Mouse (Mus musculus) small intestine, adult 10 weeks (tissue): ENCODE data around the gene Fga. TPM values are rescaled to one million over a fixed set of nuclear protein-coding genes. Genes with fewer than 3 reads are reported as not detected.

Experiments
- polyA plus RNA-seq: library from polyadenylated mRNA; stranded (reverse); fragments of 350-450 nt; fragmentation: Illumina TruSeq; extraction: RNeasy Lipid Tissue Mini Kit (QIAGEN cat#74804); gene quantifications from one replicate; pipeline ENCODE4 v1.2.3, GENCODE M21; 2014; ENCODE audit warnings: low replicate concordance

The Fga gene
- polyA plus RNA-seq = 0.33 TPM

GRCm38 (mm10) chr3:83025475-83026301, at the start of gene Fga:
Gene Fga, plus strand, starts transcription at chr3:83026076.

GRCm38 (mm10) chr3:83007557-83007956, 18.3 kb upstream of the Fga start, which contains the start of gene Fgg:
Gene Fgg, plus strand, starts transcription at chr3:83007724.

GRCm38 (mm10) chr3:83049680-83050079, 23.8 kb downstream of the Fga start, which contains the start of gene Fgb:
Gene Fgb, minus strand, starts transcription at chr3:83049863.

GRCm38 (mm10) chr3:83055281-83056038, 29.6 kb downstream of the Fga start, which contains the start of gene Plrg1:
Gene Plrg1, plus strand, starts transcription at chr3:83055522.

Other genes starting within 250 kb of the Fga start
- gene Rbm46, start 149.6 kb upstream of the Fga start, polyA plus RNA-seq = 2.3 TPM
- gene Lrat, start 122.1 kb upstream of the Fga start, polyA plus RNA-seq = 65.4 TPM
- 0.59 TPM for gene Fgg, start 18.4 kb upstream of the Fga start, polyA plus RNA-seq
- gene Fgb, start 23.8 kb downstream of the Fga start, polyA plus RNA-seq = not detected
- gene Plrg1, start 29.4 kb downstream of the Fga start, polyA plus RNA-seq = 15.9 TPM
- 0.07 TPM for gene Dchs2, start 101.9 kb downstream of the Fga start, polyA plus RNA-seq